Mouse (Mus musculus) lung, adult 2 months (tissue): ENCODE measurements around the gene Zfp536.

Experiments
- CTCF ChIP-seq: fragments of 200-500 bp; IDR thresholded peaks from 2 replicates; pipeline ENCODE4 v1.5.1; 2011; ENCODE audit warnings: mild to moderate bottlenecking, low read length, control low read depth; ENCODE audit not compliant: insufficient read depth
- POLR2A ChIP-seq: fragments of 200-500 bp; IDR thresholded peaks from 2 replicates; pipeline ENCODE4 v1.6.1; 2011; ENCODE audit warnings: low read depth, mild to moderate bottlenecking, control low read depth, low read length, borderline replicate concordance; ENCODE audit errors: extremely low read depth

DNA sequence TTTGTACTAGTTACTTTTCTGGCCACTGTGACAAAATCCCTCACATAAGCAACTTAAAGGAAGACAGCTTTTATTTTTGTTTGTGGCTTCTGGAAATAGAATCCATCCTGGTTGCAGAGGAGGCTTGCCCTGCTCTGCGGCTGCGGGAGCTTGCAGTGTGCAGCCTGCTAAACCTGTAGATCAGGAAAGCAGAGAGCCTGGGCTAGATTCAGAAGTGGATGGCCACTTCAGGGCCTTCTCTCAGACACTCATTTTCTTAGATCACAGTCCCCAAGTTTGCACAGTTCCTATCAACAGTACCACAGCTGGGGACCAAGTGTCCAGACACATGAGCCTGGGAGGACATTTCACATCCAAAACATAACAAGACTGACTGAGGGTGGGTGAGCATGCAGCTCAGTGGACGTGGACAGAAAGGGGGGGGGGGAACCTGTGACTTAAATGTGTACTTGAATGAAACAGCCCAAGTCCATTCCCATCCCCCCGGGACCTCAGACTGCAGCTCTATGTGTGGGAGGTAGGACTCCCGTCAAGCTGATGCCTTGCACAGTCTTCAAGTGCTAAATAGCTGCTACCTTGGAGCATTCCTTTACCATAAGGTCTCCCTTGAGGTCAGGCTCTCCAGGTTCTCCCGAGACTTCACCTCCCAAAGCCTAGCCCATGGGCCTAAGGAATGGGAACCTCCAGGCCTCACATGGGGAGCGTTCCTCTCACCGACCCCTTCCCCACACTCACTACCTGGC, 262.3 kb downstream of the Zfp536 start:
- TF ChIP-seq CTCF (no peak), POLR2A (no peak)
